ENCODE assay signal across 8 mouse cellular contexts in genomic region chr5:123171646-123172350, GRCm38 (mm10). TPM values are rescaled to one million over a fixed set of nuclear protein-coding genes. Genes with fewer than 3 reads are reported as not detected.
DNase-seq lines count a peak whose midpoint lies in the region; ATAC-seq and TF ChIP-seq lines count a peak whose summit lies in the region.

No protein-coding gene starts in this region.

- WGBS in hindbrain, embryonic 16.5 days: 11% methylated on average over 22 of the region's 22 CpGs

- H3K4me3 ChIP-seq in gastrocnemius, adult 2 months: no peak overlapping the region
- no peak overlapping the region for H3K4me3 ChIP-seq in hindbrain, embryonic 16.5 days (ENCODE audit: low read length)

- peak; percentile 96 for ATAC-seq in common myeloid progenitor, adult 5-6 weeks (replicated peaks; ENCODE audit: low read depth, poor library complexity, severe bottlenecking)
- ATAC-seq in hindbrain, embryonic 16.5 days: peak; percentile 70
- ATAC-seq in megakaryocyte, adult 5-6 weeks (ENCODE audit: poor library complexity, severe bottlenecking): peak; percentile 93

- no peaks in the 10 kb centered on the region for H3K27me3 ChIP-seq in hindbrain, embryonic 16.5 days (replicated peaks; ENCODE audit: control insufficient read depth, insufficient read depth, low read length)

- peaks cover 2% of the 10 kb centered on the region; the same call in 1 of the 2 replicates for H3K36me3 ChIP-seq in hindbrain, embryonic 16.5 days (ENCODE audit: control insufficient read depth, insufficient read depth, low read length)

- no peak overlapping the region for H3K9ac ChIP-seq in hindbrain, embryonic 16.5 days (ENCODE audit: low read depth, low read length)

- peak overlapping the region; percentile 46 for H3K4me2 ChIP-seq in hindbrain, embryonic 16.5 days (ENCODE audit: low read length)

- no peaks in the 10 kb centered on the region; the same call in 1 of the 2 replicates for H3K4me1 ChIP-seq in hindbrain, embryonic 16.5 days (ENCODE audit: control insufficient read depth, insufficient read depth, low read depth, low read length)

- 0 out of 2 replicates have a peak, but pooled peaks have one; percentile 100 for TF ChIP-seq CTCF in gastrocnemius, adult 2 months (IDR thresholded peaks at IDR 0.05)

- DNase-seq in ZHBTc4 (ENCODE audit: low read depth, low spot score): peak; percentile 95
- peak; percentile 87 for DNase-seq in gastrocnemius, adult 2 months
- DNase-seq in left cerebral cortex, adult 18-20 months (ENCODE audit: low spot score in 2 of 2): peak; percentile 80 to 83
- DNase-seq in right cerebral cortex, adult 18-20 months: peak; percentile 79
- peak; percentile 75 for DNase-seq in urinary bladder, postnatal 10 days (ENCODE audit: low spot score)

- no peaks in the 10 kb centered on the region for H3K9me3 ChIP-seq in hindbrain, embryonic 16.5 days (ENCODE audit: control insufficient read depth, low read length)

- no peak overlapping the region for H3K27ac ChIP-seq in gastrocnemius, adult 2 months
- H3K27ac ChIP-seq in hindbrain, embryonic 16.5 days (ENCODE audit: low read depth, low read length): no peak overlapping the region

- intact Hi-C loops in gastrocnemius, adult 2 months (cut with DNase I): loop anchor here (1.0 to 2.0 kb wide), 2 partner anchors 55 to 107 kb away; no protein-coding TSS in a partner anchor

RNA-seq across cellular contexts. Expression of gene Psmd9, which starts 2.6 kb away (rescaled TPM):
- 27.1 and 44.4 TPM in 2 replicates for total RNA-seq in common myeloid progenitor, adult 5-6 weeks (2017)
- 10 to 100 TPM; 13.3 to 16.9 TPM for total RNA-seq in gastrocnemius, adult 2 months (2021)
- 77.2 and 89.4 TPM in 2 replicates for polyA plus RNA-seq in hindbrain, embryonic 16.5 days (2015; fragmentation: Nextera tagmentation; extraction: Ambion mirVana)
- total RNA-seq in left cerebral cortex, adult 18-20 months (2021): 10 to 100 TPM; 23.1 to 28.3 TPM
- 14.0 and 24.6 TPM in 2 replicates for total RNA-seq in megakaryocyte, adult 5-6 weeks (2015)
- total RNA-seq in megakaryocyte, adult 5-6 weeks (2017): 9.6 and 20.4 TPM in 2 replicates

RNA-seq across cellular contexts. Expression of gene Hpd, which starts 10.7 kb away (rescaled TPM):
- total RNA-seq in common myeloid progenitor, adult 5-6 weeks (2017): not detected in 2 replicates
- not detected for total RNA-seq in gastrocnemius, adult 2 months (2021)
- polyA plus RNA-seq in hindbrain, embryonic 16.5 days (2015; fragmentation: Nextera tagmentation; extraction: Ambion mirVana): not detected in 2 replicates
- under 1 TPM in 1 of 2 experiments, not detected in 1; 0.37 TPM for total RNA-seq in left cerebral cortex, adult 18-20 months (2021)
- not detected in 2 replicates for total RNA-seq in megakaryocyte, adult 5-6 weeks (2015)
- not detected in 2 replicates for total RNA-seq in megakaryocyte, adult 5-6 weeks (2017)

RNA-seq across cellular contexts. Expression of gene Setd1b, which starts 29.8 kb away (rescaled TPM):
- total RNA-seq in common myeloid progenitor, adult 5-6 weeks (2017): 6.3 and 7.7 TPM in 2 replicates
- total RNA-seq in gastrocnemius, adult 2 months (2021): 10 to 100 TPM in 1 of 2 experiments, 1 to 10 TPM in 1; 9.8 to 11.3 TPM
- polyA plus RNA-seq in hindbrain, embryonic 16.5 days (2015; fragmentation: Nextera tagmentation; extraction: Ambion mirVana): 9.5 and 9.8 TPM in 2 replicates
- total RNA-seq in left cerebral cortex, adult 18-20 months (2021): 10 to 100 TPM; 34.0 to 34.5 TPM
- total RNA-seq in megakaryocyte, adult 5-6 weeks (2015): 40.4 and 44.9 TPM in 2 replicates
- total RNA-seq in megakaryocyte, adult 5-6 weeks (2017): 4.1 and 8.7 TPM in 2 replicates

RNA-seq across cellular contexts. Expression of gene Rhof, which starts 39.3 kb away (rescaled TPM):
- total RNA-seq in common myeloid progenitor, adult 5-6 weeks (2017): 3.4 TPM in 2 replicates
- under 1 TPM; 0.28 to 0.36 TPM for total RNA-seq in gastrocnemius, adult 2 months (2021)
- polyA plus RNA-seq in hindbrain, embryonic 16.5 days (2015; fragmentation: Nextera tagmentation; extraction: Ambion mirVana): 26.6 and 29.7 TPM in 2 replicates
- 10 to 100 TPM; 50.5 to 51.0 TPM for total RNA-seq in left cerebral cortex, adult 18-20 months (2021)
- 5.4 and 7.6 TPM in 2 replicates for total RNA-seq in megakaryocyte, adult 5-6 weeks (2015)
- 6.4 and 6.5 TPM in 2 replicates for total RNA-seq in megakaryocyte, adult 5-6 weeks (2017)
